Mouse (Mus musculus): ENCODE results near the gene Gucd1.

DNA sequence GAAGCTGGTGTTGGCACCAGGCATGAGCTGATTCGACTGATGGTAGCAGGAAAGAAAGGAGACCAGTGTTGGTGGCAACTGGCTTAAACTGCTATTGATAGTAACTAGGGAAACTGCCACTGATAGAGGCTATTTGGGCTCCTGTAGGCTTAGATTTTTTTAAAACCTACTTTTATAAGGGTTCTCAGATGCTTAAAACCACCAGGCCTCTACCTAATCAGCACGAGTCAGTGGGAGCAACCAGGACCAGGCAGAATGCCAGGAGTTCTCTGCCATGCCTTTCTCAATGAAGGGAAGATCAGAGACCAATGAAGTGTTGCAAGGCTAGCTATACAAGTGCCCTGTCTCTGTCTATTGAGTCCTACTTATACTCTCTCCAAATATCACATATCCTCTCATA lies 28.2 kb downstream of the Gucd1 start:
- no peak for TF ChIP-seq CTCF (IDR thresholded peaks at IDR 0.05; ENCODE audit: extremely low read depth, insufficient read depth, insufficient read length, insufficient replicate concordance)
- TF ChIP-seq POLR2A (IDR thresholded peaks at IDR 0.05; ENCODE audit: low read depth, low read length), result no peak
